Mouse (Mus musculus): ENCODE results near the gene Chrdl2. TPM values are rescaled to one million over a fixed set of nuclear protein-coding genes. Genes with fewer than 3 reads are reported as not detected.
"Not testable (repeated sequence)": the region's sequence is repeated elsewhere in the genome, so short reads cannot be mapped to it uniquely, and the experiment has no call there.

The Chrdl2 gene
- polyA plus RNA-seq, 1 experiment, result 0.08 TPM

DNA sequence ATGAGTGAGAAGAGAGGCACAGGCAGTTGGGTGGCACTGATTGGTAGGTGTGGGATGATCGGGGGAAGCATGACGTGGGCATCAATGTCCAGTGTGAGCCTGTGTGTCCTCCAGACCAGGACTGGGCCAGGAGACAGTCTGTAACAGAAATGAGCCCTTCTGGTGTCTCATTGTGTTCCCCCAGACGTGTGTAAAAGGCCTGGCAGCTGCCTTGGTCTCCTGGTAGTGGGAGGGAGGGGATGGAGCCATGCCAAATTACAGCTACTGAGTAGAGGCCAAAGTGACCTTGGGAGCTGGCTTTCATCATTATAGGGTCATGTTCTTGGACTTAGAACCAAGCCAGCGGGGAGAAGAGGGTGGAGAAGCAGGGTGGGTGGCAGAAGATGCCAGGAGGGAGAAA lies 45.9 kb downstream of the Chrdl2 start:
- H3K27me3 ChIP-seq (ENCODE audit: control insufficient read depth, insufficient read depth, low read length), result no peaks in the 10 kb centered on the region
- H3K36me3 ChIP-seq (ENCODE audit: control insufficient read depth, insufficient read depth, low read length), result no peaks in the 10 kb centered on the region
- H3K4me1 ChIP-seq (ENCODE audit: control insufficient read depth, insufficient read depth, insufficient read length), result no peaks in the 10 kb centered on the region
- H3K4me3 ChIP-seq (ENCODE audit: extremely low read depth, insufficient read depth, insufficient read length), result no peak overlapping the region
- DNase-seq (ENCODE audit: low read depth in 1 of 2, low spot score in 2 of 2), result no peak
- WGBS, result 61% methylated on average over 4 of the region's 4 CpGs
- TF ChIP-seq CTCF (IDR thresholded peaks at IDR 0.05; ENCODE audit: extremely low read depth, insufficient read depth, insufficient read length, insufficient replicate concordance), result no peak
- TF ChIP-seq POLR2A (IDR thresholded peaks at IDR 0.05; ENCODE audit: low read depth, low read length), result no peak
- H3K27ac ChIP-seq (ENCODE audit: insufficient read depth, low read length), result no peak overlapping the region

DNA sequence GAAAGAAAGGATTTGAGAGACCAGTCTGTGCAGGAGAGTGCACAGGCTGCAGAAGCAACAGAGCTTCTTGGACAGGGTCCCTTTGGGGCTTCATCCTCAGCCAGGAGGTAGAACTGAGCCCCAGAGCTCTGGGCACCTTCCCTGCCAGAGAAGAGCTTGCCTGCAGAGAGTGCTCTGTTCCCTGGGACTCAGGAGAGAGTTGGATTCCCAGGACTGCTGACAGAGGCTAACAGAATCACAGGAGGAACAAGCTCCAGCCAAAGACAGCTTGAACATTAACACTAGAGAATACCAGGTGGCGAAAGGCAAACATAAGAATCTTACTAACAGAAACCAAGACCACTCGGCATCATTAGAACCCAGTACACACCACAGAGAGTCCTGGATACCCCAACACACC lies 47.0 kb downstream of the Chrdl2 start:
- H3K27me3 ChIP-seq (ENCODE audit: control insufficient read depth, insufficient read depth, low read length); DNase-seq (ENCODE audit: low read depth in 1 of 2, low spot score in 2 of 2); H3K36me3 ChIP-seq (ENCODE audit: control insufficient read depth, insufficient read depth, low read length); H3K4me1 ChIP-seq (ENCODE audit: control insufficient read depth, insufficient read depth, insufficient read length); H3K4me3 ChIP-seq (ENCODE audit: extremely low read depth, insufficient read depth, insufficient read length); H3K27ac ChIP-seq (ENCODE audit: insufficient read depth, low read length): not testable (repeated sequence)
- 93% methylated on average over 2 of the region's 2 CpGs for WGBS

DNA sequence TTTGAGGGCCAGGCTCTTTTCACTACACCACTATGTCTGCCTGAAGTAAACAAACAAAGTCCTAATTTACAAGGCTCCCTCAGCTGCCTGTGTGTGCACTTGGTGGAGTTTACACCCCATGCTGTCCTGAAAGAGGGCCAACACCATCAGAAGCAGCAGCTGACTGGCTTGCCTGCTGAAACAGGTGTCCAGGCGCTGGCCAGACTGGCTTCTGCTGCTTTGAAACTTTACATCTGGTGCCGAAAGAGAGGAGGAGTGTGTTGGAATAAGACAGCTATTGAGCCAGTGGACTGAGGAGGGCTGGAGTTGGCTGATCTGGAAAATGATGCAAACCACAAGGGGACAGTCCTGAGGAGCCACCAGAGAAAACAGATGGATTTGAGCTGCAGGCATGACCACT lies 68.0 kb downstream of the Chrdl2 start:
- Histone ChIP-seq H3K4me3 (ENCODE audit: extremely low read depth, insufficient read depth, insufficient read length) (no peak overlapping the region), H3K27me3 (ENCODE audit: control insufficient read depth, insufficient read depth, low read length) (no peaks in the 10 kb centered on the region), H3K4me1 (ENCODE audit: control insufficient read depth, insufficient read depth, insufficient read length) (no peaks in the 10 kb centered on the region), H3K36me3 (ENCODE audit: control insufficient read depth, insufficient read depth, low read length) (no peaks in the 10 kb centered on the region), H3K27ac (ENCODE audit: insufficient read depth, low read length) (no peak overlapping the region)
- TF ChIP-seq CTCF (IDR thresholded peaks at IDR 0.05; ENCODE audit: extremely low read depth, insufficient read depth, insufficient read length, insufficient replicate concordance), result no peak
- no peak for TF ChIP-seq POLR2A (IDR thresholded peaks at IDR 0.05; ENCODE audit: low read depth, low read length)
- WGBS, result 89% methylated on average over 2 of the region's 2 CpGs
- no peak for DNase-seq (ENCODE audit: low read depth in 1 of 2, low spot score in 2 of 2)

- DNase-seq (ENCODE audit: low read depth in 1 of 2, low spot score in 2 of 2), result no peak
- Histone ChIP-seq H3K27me3 (ENCODE audit: control insufficient read depth, insufficient read depth, low read length) (no peaks in the 10 kb centered on the region), H3K27ac (ENCODE audit: insufficient read depth, low read length) (no peak overlapping the region), H3K4me3 (ENCODE audit: extremely low read depth, insufficient read depth, insufficient read length) (no peak overlapping the region), H3K4me1 (ENCODE audit: control insufficient read depth, insufficient read depth, insufficient read length) (no peaks in the 10 kb centered on the region), H3K36me3 (ENCODE audit: control insufficient read depth, insufficient read depth, low read length) (no peaks in the 10 kb centered on the region)
- TF ChIP-seq CTCF (IDR thresholded peaks at IDR 0.05; ENCODE audit: extremely low read depth, insufficient read depth, insufficient read length, insufficient replicate concordance) (no peak), POLR2A (IDR thresholded peaks at IDR 0.05; ENCODE audit: low read depth, low read length) (no peak)
- 87% methylated on average over 5 of the region's 5 CpGs for WGBS
These were observed 70.3 kb downstream of the Chrdl2 start for GRCm38 (mm10) chr7:100076296-100076695.

DNA sequence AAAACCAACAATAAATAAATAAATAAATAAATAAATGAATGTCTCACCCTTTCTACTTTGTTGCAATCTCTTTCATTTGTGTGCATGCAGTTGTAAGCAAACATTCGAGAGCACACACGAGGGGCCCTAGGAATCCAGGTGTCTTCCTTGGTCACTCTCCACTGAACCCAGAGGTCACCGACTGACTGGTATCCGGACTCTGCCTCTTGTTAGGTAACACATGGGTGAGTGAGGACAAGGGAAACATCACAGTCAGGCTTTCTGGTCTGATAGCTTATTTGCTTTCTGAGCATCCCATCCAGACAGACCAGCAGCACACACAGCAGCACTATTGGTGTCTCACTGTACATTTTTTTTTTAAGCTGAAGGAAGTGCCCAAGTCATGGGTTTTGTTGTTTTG lies 71.1 kb downstream of the Chrdl2 start:
- no peaks in the 10 kb centered on the region for H3K27me3 ChIP-seq (ENCODE audit: control insufficient read depth, insufficient read depth, low read length)
- no peak overlapping the region for H3K27ac ChIP-seq (ENCODE audit: insufficient read depth, low read length)
- no peak for DNase-seq (ENCODE audit: low read depth in 1 of 2, low spot score in 2 of 2)
- TF ChIP-seq CTCF (IDR thresholded peaks at IDR 0.05; ENCODE audit: extremely low read depth, insufficient read depth, insufficient read length, insufficient replicate concordance) (no peak), POLR2A (IDR thresholded peaks at IDR 0.05; ENCODE audit: low read depth, low read length) (no peak)
- no peak overlapping the region for H3K4me3 ChIP-seq (ENCODE audit: extremely low read depth, insufficient read depth, insufficient read length)
- H3K4me1 ChIP-seq (ENCODE audit: control insufficient read depth, insufficient read depth, insufficient read length), result no peaks in the 10 kb centered on the region
- no peaks in the 10 kb centered on the region for H3K36me3 ChIP-seq (ENCODE audit: control insufficient read depth, insufficient read depth, low read length)
- 94% methylated on average over 4 of the region's 4 CpGs for WGBS

GRCm38 (mm10) chr7:100080087-100080781 lies 74.3 kb downstream of the Chrdl2 start:
- no peak overlapping the region for H3K27ac ChIP-seq (ENCODE audit: insufficient read depth, low read length)
- peaks cover 16% of the 10 kb centered on the region for H3K36me3 ChIP-seq (ENCODE audit: control insufficient read depth, insufficient read depth, low read length)
- no peaks in the 10 kb centered on the region for H3K27me3 ChIP-seq (ENCODE audit: control insufficient read depth, insufficient read depth, low read length)
- no peak overlapping the region for H3K4me3 ChIP-seq (ENCODE audit: extremely low read depth, insufficient read depth, insufficient read length)
- DNase-seq (ENCODE audit: low read depth in 1 of 2, low spot score in 2 of 2), result no peak
- no peaks in the 10 kb centered on the region for H3K4me1 ChIP-seq (ENCODE audit: control insufficient read depth, insufficient read depth, insufficient read length)
- no peak for TF ChIP-seq POLR2A (IDR thresholded peaks at IDR 0.05; ENCODE audit: low read depth, low read length)
- no peak for TF ChIP-seq CTCF (IDR thresholded peaks at IDR 0.05; ENCODE audit: extremely low read depth, insufficient read depth, insufficient read length, insufficient replicate concordance)
- WGBS, result 88% methylated on average over 12 of the region's 12 CpGs

DNA sequence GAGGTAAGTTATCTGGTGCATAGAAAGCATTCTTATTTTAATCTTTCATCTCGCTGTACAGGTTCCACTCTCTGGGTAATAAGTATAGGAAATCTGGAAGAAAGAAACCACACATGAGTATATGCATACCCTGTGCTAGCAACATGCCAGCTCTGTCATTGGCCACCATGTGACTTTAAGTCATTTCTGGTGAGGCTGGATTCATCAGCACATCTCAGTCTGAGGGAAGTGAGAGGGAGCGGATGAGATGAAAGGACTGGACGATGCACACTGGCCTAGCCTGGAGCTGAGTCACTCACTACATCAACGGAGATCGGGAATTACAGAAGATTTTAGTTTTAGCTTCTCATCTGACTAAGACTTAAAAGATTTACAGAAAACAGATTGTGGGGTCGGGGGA lies 76.9 kb downstream of the Chrdl2 start:
- no peaks in the 10 kb centered on the region for H3K27me3 ChIP-seq (ENCODE audit: control insufficient read depth, insufficient read depth, low read length)
- no peak overlapping the region for H3K4me3 ChIP-seq (ENCODE audit: extremely low read depth, insufficient read depth, insufficient read length)
- H3K27ac ChIP-seq (ENCODE audit: insufficient read depth, low read length), result no peak overlapping the region
- no peak for DNase-seq (ENCODE audit: low read depth in 1 of 2, low spot score in 2 of 2)
- peaks cover 32% of the 10 kb centered on the region for H3K36me3 ChIP-seq (ENCODE audit: control insufficient read depth, insufficient read depth, low read length)
- TF ChIP-seq POLR2A (IDR thresholded peaks at IDR 0.05; ENCODE audit: low read depth, low read length), result no peak
- no peak for TF ChIP-seq CTCF (IDR thresholded peaks at IDR 0.05; ENCODE audit: extremely low read depth, insufficient read depth, insufficient read length, insufficient replicate concordance)
- no peaks in the 10 kb centered on the region for H3K4me1 ChIP-seq (ENCODE audit: control insufficient read depth, insufficient read depth, insufficient read length)
- 97% methylated on average over 6 of the region's 6 CpGs for WGBS

Data from spleen, adult 2 months (tissue).